Mouse (Mus musculus) urinary bladder, postnatal 4 days (tissue): Measurements from ENCODE around the gene Ctu2.

Source experiments
- DNase-seq, 2 experiments: peaks; one replicate each; pipeline ENCODE4 v3.0.0; 2021 to 2022; ENCODE audit warnings: low spot score in 2 of 2

The Ctu2 gene

GRCm38 (mm10) chr8:122484831-122485230 is 8.9 kb downstream of the Ctu2 start:
- no peak for DNase-seq

GRCm38 (mm10) chr8:122488387-122488786 is 12.4 kb downstream of the Ctu2 start:
- DNase-seq = no peak

- DNase-seq = no peak
Observed at GRCm38 (mm10) chr8:122497016-122497734, 21.2 kb downstream of the Ctu2 start.

- DNase-seq = no peak
Observed at GRCm38 (mm10) chr8:122497912-122498311, 22.0 kb downstream of the Ctu2 start.

GRCm38 (mm10) chr8:122500856-122501255 is 24.9 kb downstream of the Ctu2 start:
- DNase-seq = peak; percentile 62 to 82

- peak; percentile 66 to 68 for DNase-seq
Observed at GRCm38 (mm10) chr8:122511552-122511951, 35.6 kb downstream of the Ctu2 start.

GRCm38 (mm10) chr8:122512392-122512791 is 36.4 kb downstream of the Ctu2 start:
- no peak for DNase-seq

- DNase-seq = no peak
Observed at GRCm38 (mm10) chr8:122515699-122516098, 39.8 kb downstream of the Ctu2 start.

- no peak for DNase-seq
Observed at GRCm38 (mm10) chr8:122517541-122518190, 41.7 kb downstream of the Ctu2 start.

GRCm38 (mm10) chr8:122520611-122521010 is 44.7 kb downstream of the Ctu2 start:
- DNase-seq = no peak

- DNase-seq = no peak
Observed at GRCm38 (mm10) chr8:122522796-122523651, 47.1 kb downstream of the Ctu2 start.

- no peak for DNase-seq
Observed at GRCm38 (mm10) chr8:122523652-122524360, 47.9 kb downstream of the Ctu2 start.

GRCm38 (mm10) chr8:122524506-122524905 is 48.6 kb downstream of the Ctu2 start:
- no peak for DNase-seq

GRCm38 (mm10) chr8:122525004-122525403 is 49.1 kb downstream of the Ctu2 start:
- no peak for DNase-seq

GRCm38 (mm10) chr8:122526084-122526483 is 50.1 kb downstream of the Ctu2 start:
- no peak for DNase-seq

GRCm38 (mm10) chr8:122526526-122527170 is 50.7 kb downstream of the Ctu2 start:
- DNase-seq = no peak

- no peak for DNase-seq
Observed at GRCm38 (mm10) chr8:122527937-122528336, 52.0 kb downstream of the Ctu2 start.

GRCm38 (mm10) chr8:122529159-122529558 is 53.2 kb downstream of the Ctu2 start:
- DNase-seq = no peak

GRCm38 (mm10) chr8:122531312-122531711 is 55.4 kb downstream of the Ctu2 start:
- no peak for DNase-seq
